Mouse (Mus musculus): ENCODE measurements around the gene Edem2.

GRCm38 (mm10) chr2:155671236-155671635 lies 58.0 kb downstream of the Edem2 start:
- TF ChIP-seq CTCF (IDR thresholded peaks at IDR 0.05; ENCODE audit: borderline replicate concordance, insufficient read depth, low read depth, low read length) (no peak), POLR2A (IDR thresholded peaks at IDR 0.05; ENCODE audit: borderline replicate concordance, insufficient read depth, low read length) (no peak)

All from cerebellum, adult 2 months (tissue).